Mouse (Mus musculus) kidney, adult 2 months (tissue): ENCODE measurements at regions not wholly inside any gene's neighbourhood (a gene's known extent, or its start where the extent isn't known, plus 50 kb on each side); places are given as distances from the start of the nearest gene placed in this dataset.

ENCODE experiments used
- DNase-seq: peaks from one replicate; pipeline ENCODE4 v3.0.0; 2021
- H3K27ac ChIP-seq: fragments of 200-500 bp; 2 replicates; pipeline ENCODE4 v1.5.1; 2012; ENCODE audit warnings: low read depth, low read length, control low read depth, inconsistent platforms; ENCODE audit not compliant: insufficient read depth
- H3K27me3 ChIP-seq: fragments of 200-500 bp; replicated peaks from 2 replicates; pipeline ENCODE4 v1.6.1; 2012; ENCODE audit warnings: mild to moderate bottlenecking, moderate library complexity, low read length, inconsistent platforms; ENCODE audit not compliant: control insufficient read depth, insufficient read depth
- H3K36me3 ChIP-seq: fragments of 200-500 bp; 2 replicates; pipeline ENCODE4 v1.6.1; 2012; ENCODE audit warnings: mild to moderate bottlenecking, moderate library complexity, low read length, inconsistent platforms; ENCODE audit not compliant: control insufficient read depth, insufficient read depth
- H3K4me1 ChIP-seq: fragments of 200-500 bp; 2 replicates; pipeline ENCODE4 v1.6.1; 2011; ENCODE audit warnings: low read length; ENCODE audit not compliant: control insufficient read depth, insufficient read depth
- H3K4me3 ChIP-seq: fragments of 200-500 bp; 2 replicates; pipeline ENCODE4 v1.5.1; 2011; ENCODE audit warnings: mild to moderate bottlenecking, low read depth, low read length, control low read depth; ENCODE audit not compliant: insufficient read depth
- CTCF ChIP-seq: fragments of 200-500 bp; conservative IDR thresholded peaks from 2 replicates; pipeline ENCODE4 v1.5.1; 2011; ENCODE audit warnings: low read depth, mild to moderate bottlenecking, control low read depth, low read length, moderate library complexity, mixed read lengths; ENCODE audit not compliant: insufficient read depth, insufficient read length
- POLR2A ChIP-seq: fragments of 200-500 bp; IDR thresholded peaks from one replicate; pipeline ENCODE4 v1.6.1; 2011; ENCODE audit warnings: low read depth, low read length, control low read depth
- WGBS: fragments of 180-500 bp; shearing (Covaris S2); methylation state at CpG from one replicate; pipeline ENCODE4 v1.1.7; 2018; 5-methylcytosine and 5-hydroxymethylcytosine counted together

- TF ChIP-seq CTCF (no peak), POLR2A (no peak)
- 95% methylated on average over 4 of the region's 4 CpGs for WGBS
- no peak for DNase-seq
These were observed 178.2 kb upstream of the Rps6ka3 start for GRCm38 (mm10) chrX:159031927-159032326.

DNA sequence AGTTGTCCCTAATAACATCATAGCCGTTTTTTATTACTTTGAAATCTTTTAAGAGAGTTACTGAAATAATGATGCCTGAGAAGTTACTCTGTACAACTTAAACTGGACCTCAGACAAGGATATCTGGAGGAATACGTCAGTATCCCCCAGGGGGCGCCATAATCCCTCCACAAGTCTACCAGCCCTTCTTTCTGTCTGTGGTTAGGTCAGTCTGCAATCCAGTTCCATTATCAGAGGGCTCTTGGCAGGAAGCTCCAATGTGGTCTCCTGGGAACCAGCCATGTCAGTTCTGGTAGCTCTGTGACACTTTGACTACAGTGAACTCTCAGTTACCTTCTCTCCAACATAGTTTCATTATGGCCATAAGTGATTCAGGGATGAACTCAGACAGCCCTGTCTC lies 166.7 kb upstream of the Rps6ka3 start:
- DNase-seq, result peak; percentile 72
- 13% methylated on average over 3 of the region's 3 CpGs for WGBS

More at GRCm38 (mm10) chrX:159031927-159032326, 178.2 kb upstream of the Rps6ka3 start:
- no peaks in the 10 kb centered on the region for H3K27me3 ChIP-seq
- H3K4me3 ChIP-seq, result no peak overlapping the region
- H3K36me3 ChIP-seq, result no peaks in the 10 kb centered on the region
- no peaks in the 10 kb centered on the region for H3K4me1 ChIP-seq
- no peak overlapping the region for H3K27ac ChIP-seq

DNA sequence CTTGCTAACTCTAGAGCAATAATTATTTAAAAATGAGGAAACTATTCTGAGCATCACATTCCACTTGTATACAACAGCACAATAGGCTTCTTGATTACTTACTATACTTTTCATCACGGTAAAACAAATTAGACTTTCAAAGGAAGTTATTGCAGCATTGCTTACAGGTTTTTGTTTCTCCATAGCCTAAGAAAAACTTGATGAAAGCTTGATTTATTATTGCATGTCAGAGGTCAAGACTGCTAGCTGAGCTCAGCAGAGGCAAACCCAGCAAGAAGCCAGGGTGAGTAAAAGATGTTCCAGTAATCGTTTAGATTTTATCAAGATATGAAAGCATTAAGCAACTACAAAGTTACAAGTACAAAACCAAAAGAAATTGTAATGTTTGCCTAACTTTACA lies 162.2 kb upstream of the Rps6ka3 start:
- Histone ChIP-seq H3K27ac (no peak overlapping the region), H3K4me3 (no peak overlapping the region), H3K27me3 (no peaks in the 10 kb centered on the region), H3K36me3 (no peaks in the 10 kb centered on the region), H3K4me1 (no peaks in the 10 kb centered on the region)
- TF ChIP-seq CTCF, result no peak
- WGBS, result 12% methylated on average over 2 of the region's 2 CpGs
- DNase-seq, result no peak

More for the DNA sequence above, 166.7 kb upstream of the Rps6ka3 start:
- no peaks in the 10 kb centered on the region for H3K27me3 ChIP-seq
- H3K36me3 ChIP-seq, result no peaks in the 10 kb centered on the region
- H3K27ac ChIP-seq, result no peak overlapping the region
- TF ChIP-seq POLR2A (no peak), CTCF (peak; percentile 51)
- H3K4me3 ChIP-seq, result no peak overlapping the region
- no peaks in the 10 kb centered on the region for H3K4me1 ChIP-seq

GRCm38 (mm10) chrX:159055689-159056461 lies 154.2 kb upstream of the Rps6ka3 start:
- TF ChIP-seq CTCF, result no peak
- TF ChIP-seq POLR2A, result no peak
- Histone ChIP-seq H3K36me3 (no peaks in the 10 kb centered on the region), H3K4me1 (no peaks in the 10 kb centered on the region), H3K27me3 (no peaks in the 10 kb centered on the region), H3K27ac (no peak overlapping the region), H3K4me3 (no peak overlapping the region)
- DNase-seq, result no peak
- WGBS, result 43% methylated on average over 8 of the region's 8 CpGs

DNA sequence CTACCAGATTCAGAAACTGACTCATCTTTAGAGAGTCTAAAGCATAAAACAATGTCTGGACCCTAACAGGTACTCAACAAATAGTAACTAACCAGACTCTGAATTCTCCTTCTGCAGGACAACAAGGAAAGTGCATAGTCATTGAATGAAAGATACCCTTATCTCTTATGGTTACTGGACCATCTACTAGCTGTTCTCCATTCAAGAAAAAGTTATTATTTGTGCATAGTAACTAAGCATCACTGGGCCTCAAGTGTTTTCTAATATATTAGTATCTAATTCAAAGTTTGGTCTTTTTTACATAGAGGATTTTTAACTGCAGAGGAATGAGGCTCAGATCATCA lies 153.7 kb upstream of the Rps6ka3 start:
- no peaks in the 10 kb centered on the region for H3K4me1 ChIP-seq
- TF ChIP-seq CTCF, result no peak
- no peak for TF ChIP-seq POLR2A
- no peak overlapping the region for H3K4me3 ChIP-seq
- no peak for DNase-seq
- H3K27me3 ChIP-seq, result no peaks in the 10 kb centered on the region
- H3K27ac ChIP-seq, result no peak overlapping the region
- no peaks in the 10 kb centered on the region for H3K36me3 ChIP-seq

GRCm38 (mm10) chrX:159058931-159059330 lies 151.2 kb upstream of the Rps6ka3 start:
- no peak for DNase-seq
- no peak overlapping the region for H3K27ac ChIP-seq
- H3K4me3 ChIP-seq, result no peak overlapping the region
- no peaks in the 10 kb centered on the region for H3K4me1 ChIP-seq
- H3K27me3 ChIP-seq, result no peaks in the 10 kb centered on the region
- no peak for TF ChIP-seq CTCF
- no peak for TF ChIP-seq POLR2A
- no peaks in the 10 kb centered on the region for H3K36me3 ChIP-seq

DNA sequence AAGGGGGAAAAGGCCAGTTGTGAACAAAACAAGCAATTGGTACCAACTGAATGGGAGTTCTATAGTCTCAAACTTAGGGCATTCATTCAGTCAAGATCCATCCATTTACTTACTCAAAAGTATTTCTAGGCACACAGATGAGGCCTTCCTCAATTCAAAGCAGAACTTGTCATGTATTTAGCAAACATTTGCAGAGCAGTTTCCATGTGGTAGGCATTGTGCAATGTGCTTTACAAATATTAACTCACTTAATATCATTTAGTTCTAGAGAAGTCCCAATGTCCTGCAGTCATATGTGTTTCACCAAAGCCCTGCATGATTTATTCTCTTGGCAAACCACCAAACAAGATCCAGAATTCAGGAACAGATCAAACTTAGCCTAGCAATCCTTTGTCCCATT lies 148.8 kb upstream of the Rps6ka3 start:
- Histone ChIP-seq H3K27me3 (no peaks in the 10 kb centered on the region), H3K27ac (no peak overlapping the region), H3K36me3 (no peaks in the 10 kb centered on the region), H3K4me3 (no peak overlapping the region), H3K4me1 (no peaks in the 10 kb centered on the region)
- no peak for TF ChIP-seq POLR2A
- no peak for TF ChIP-seq CTCF
- DNase-seq, result no peak
